Mouse (Mus musculus) liver, postnatal 0 days (tissue): ENCODE data around the gene Zfp51. TPM values are rescaled to one million over a fixed set of nuclear protein-coding genes. Genes with fewer than 3 reads are reported as not detected.
"Not testable (repeated sequence)": the region's sequence is repeated elsewhere in the genome, so short reads cannot be mapped to it uniquely, and the experiment has no call there.

Source experiments
- ATAC-seq: fragments of 200-750 bp; cut with Nextera tagmentation; 2 replicates; pipeline ENCODE4 v1.8.0; 2017; ENCODE audit warnings: mild to moderate bottlenecking, moderate library complexity
- DNase-seq: peaks from one replicate; pipeline ENCODE4 v3.0.0-alpha.2; 2016
- H3K27ac ChIP-seq: fragments of 300-500 bp; sonication (generic); 2 replicates; pipeline ENCODE4 v1.5.1; 2014; ENCODE audit warnings: antibody characterized with exemption, moderate library complexity, mild to moderate bottlenecking, low read depth
- H3K27me3 ChIP-seq: fragments of 300-500 bp; sonication (generic); 2 replicates; pipeline ENCODE4 v1.6.1; 2014; ENCODE audit warnings: low read length, control low read depth, mixed read lengths; ENCODE audit not compliant: insufficient read depth
- H3K36me3 ChIP-seq: fragments of 300-500 bp; sonication (generic); replicated peaks from 2 replicates; pipeline ENCODE4 v1.6.1; 2014; ENCODE audit warnings: mild to moderate bottlenecking, control low read depth, low read length, moderate library complexity, mixed read lengths; ENCODE audit not compliant: insufficient read depth
- H3K4me1 ChIP-seq: fragments of 300-500 bp; sonication (generic); 2 replicates; pipeline ENCODE4 v1.6.1; 2014; ENCODE audit warnings: antibody characterized with exemption, mild to moderate bottlenecking, control low read depth; ENCODE audit not compliant: insufficient read depth
- H3K4me2 ChIP-seq: fragments of 300-500 bp; sonication (generic); 2 replicates; pipeline ENCODE4 v1.6.1; 2014; ENCODE audit warnings: low read depth, mild to moderate bottlenecking, low read length, moderate library complexity, mixed read lengths
- H3K4me3 ChIP-seq: fragments of 300-500 bp; sonication (generic); 2 replicates; pipeline ENCODE4 v1.5.1; 2014; ENCODE audit warnings: low read depth, low read length
- H3K9ac ChIP-seq: fragments of 300-500 bp; sonication (generic); replicated peaks from 2 replicates; pipeline ENCODE4 v1.6.1; 2014; ENCODE audit warnings: mild to moderate bottlenecking, moderate library complexity
- H3K9me3 ChIP-seq: fragments of 300-500 bp; sonication (generic); 2 replicates; pipeline ENCODE4 v1.6.1; 2016; ENCODE audit warnings: mild to moderate bottlenecking, control low read depth, low read length, mixed read lengths
- CTCF ChIP-seq: sonication (generic); IDR thresholded peaks from 2 replicates; pipeline ENCODE4 v1.5.1; 2016; ENCODE audit warnings: antibody characterized with exemption, low read depth
- EP300 ChIP-seq: IDR thresholded peaks from 2 replicates; pipeline ENCODE4 v1.6.1; 2016; ENCODE audit warnings: antibody characterized with exemption, low read depth, mild to moderate bottlenecking
- WGBS: fragments of 180-500 bp; shearing (Covaris S2); extraction: QIAGEN DNeasy Blood & Tissue Kit; methylation state at CpG from one replicate; pipeline ENCODE4 v1.1.7; 2014; ENCODE audit not compliant: insufficient replicate concordance; 5-methylcytosine and 5-hydroxymethylcytosine counted together
- polyA plus RNA-seq: library from polyadenylated mRNA; unstranded; fragments of >200 nt; fragmentation: Nextera tagmentation; extraction: Ambion mirVana; gene quantifications from 2 replicates; pipeline ENCODE4 v1.2.1, GENCODE M21; 2015

Zfp51 gene
- 3.1 and 4.7 TPM in 2 replicates for polyA plus RNA-seq

DNA sequence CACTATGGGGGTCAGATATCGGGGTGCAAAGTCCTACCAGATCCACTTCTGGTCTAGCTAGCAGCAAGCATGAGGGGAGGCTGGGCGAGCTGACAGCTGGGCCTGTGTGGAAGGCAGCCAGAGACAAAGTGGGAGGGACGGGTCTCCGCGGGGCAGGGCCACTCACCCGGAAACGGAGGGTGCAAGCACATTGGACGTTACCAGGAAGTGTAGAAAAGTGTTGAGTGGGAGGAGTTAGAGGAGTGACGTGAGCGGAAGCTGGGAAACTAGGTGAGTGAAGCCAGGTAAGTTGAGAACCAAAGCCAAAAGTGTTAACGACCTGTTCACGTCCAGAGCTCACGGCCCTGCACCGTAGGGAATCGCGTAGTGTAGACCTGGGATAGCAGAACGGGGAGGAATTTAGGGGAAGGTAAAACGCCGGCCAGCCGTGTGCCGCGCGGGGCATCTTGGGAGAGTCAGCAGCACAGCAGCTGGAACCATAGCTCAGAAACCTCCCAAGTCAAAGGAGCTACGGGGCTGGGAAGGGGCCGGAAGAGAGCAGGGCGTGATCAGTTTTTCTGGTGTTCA, at the start of gene Zfp51:
TSS of gene Zfp51 (plus strand) at position 237 of the 567 bp plus-strand sequence.
- Histone ChIP-seq H3K9ac (peak within 1 kb of the TSS; percentile 68), H3K36me3 (0 out of 2 replicates have a peak, but pooled peaks cover 4% of the 10 kb centered on the region), H3K27me3 (no peaks in the 10 kb centered on the region), H3K27ac (peak within 1 kb of the TSS; percentile 85), H3K4me2 (peak within 1 kb of the TSS; percentile 82), H3K4me1 (peaks cover 4% of the 10 kb centered on the region; the same call in 1 of the 2 replicates), H3K9me3 (no peaks in the 10 kb centered on the region), H3K4me3 (peak within 1 kb of the TSS; percentile 65)
- peak; percentile 93 for DNase-seq
- TF ChIP-seq CTCF (no peak), EP300 (no peak)
- peak; percentile 100 for ATAC-seq
- under 1% methylated on average over 26 of the region's 26 CpGs for WGBS

DNA sequence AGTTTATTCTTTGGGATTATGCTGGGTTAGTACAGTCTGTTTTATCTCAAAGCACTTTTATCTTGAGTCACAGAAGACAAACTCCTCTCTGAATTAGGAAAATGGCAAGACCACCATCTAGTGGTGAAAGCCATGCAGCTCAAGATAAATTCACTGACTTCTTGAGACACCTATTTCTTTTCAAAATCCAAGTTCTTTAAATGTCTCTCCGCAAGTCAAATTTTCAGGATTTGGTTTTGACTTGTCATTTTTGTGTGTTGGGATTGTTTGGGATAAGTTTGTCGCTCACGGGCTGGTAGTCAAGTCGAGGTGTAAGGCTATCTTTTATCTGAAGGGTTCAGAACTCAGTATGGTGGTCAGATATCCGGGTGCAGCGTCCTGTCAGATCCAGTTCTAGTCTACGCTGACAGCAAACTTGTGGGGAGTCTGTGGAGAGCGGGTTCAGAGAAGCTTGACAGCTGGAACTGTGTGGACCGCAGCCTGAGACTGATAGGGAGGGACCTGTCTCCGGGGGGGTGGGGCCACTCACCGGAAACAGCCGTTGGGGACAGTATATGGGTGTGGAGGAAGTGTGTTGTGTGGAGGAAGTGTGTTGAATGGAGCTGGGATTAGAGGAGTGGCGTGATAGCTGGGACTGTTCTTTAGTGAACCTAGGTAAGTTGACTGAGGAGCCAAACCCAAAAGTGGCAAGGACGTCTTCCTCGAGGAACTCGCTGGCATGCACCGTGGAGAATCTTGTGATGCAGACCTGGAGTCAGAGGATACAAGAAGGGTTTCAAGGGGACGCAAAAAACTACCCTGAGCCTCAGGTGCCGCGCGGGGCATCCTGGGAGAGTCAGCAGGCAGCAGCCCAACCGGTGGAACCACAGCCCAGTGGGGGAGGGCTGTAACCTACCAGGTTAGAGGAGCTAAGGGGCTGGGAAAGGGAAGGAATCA, 27.2 kb upstream of the Zfp51 start, which contains the start of gene Zfp54:
TSS of gene Zfp54 (plus strand) at position 564 of the 936 bp plus-strand sequence.
- no peaks in the 10 kb centered on the region for H3K9me3 ChIP-seq
- peak within 1 kb of the TSS; percentile 90 for H3K4me2 ChIP-seq
- peak within 1 kb of the TSS; percentile 59 for H3K4me3 ChIP-seq
- peak within 1 kb of the TSS; percentile 60 for H3K9ac ChIP-seq
- no peaks in the 10 kb centered on the region for H3K27me3 ChIP-seq
- no peaks in the 10 kb centered on the region for H3K36me3 ChIP-seq
- peaks cover 10% of the 10 kb centered on the region; the same call in 1 of the 2 replicates for H3K4me1 ChIP-seq
- TF ChIP-seq CTCF: peak; percentile 88
- peak; percentile 39; the same call in 1 of the 2 replicates for TF ChIP-seq EP300
- DNase-seq (peak; percentile 88), ATAC-seq (peak; percentile 100)
- WGBS: under 1% methylated on average over 22 of the region's 22 CpGs
- H3K27ac ChIP-seq: peak within 1 kb of the TSS; percentile 83

DNA sequence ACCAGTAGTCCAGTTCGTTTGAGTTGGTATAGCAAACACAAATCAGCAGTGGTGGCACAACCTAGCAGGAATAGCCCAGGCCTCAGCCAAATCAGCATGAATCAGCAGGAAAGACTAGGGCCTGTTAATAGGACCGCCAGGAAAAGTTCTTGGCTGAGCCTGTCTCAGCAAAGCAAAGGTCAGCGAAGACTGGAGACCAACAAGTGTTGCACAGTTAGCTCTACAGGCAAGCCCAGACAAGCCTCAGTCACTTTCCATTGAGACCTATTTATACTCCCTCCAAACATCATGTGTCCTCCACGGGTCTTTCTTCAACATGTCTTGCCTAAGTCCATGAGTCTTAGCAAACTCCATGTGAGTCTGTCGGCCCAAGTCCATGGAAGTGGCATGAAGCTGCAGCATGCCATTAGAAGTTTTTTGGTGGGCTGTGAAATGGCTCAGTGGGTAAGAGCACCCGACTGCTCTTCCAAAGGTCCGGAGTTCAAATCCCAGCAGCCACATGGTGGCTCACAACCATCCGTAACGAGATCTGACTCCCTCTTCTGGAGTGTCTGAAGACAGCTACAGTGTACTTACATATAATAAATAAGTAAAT, 11.3 kb upstream of the Zfp51 start:
- not testable (repeated sequence) for H3K36me3 ChIP-seq, H3K4me3 ChIP-seq, ATAC-seq, H3K4me1 ChIP-seq, DNase-seq, H3K27ac ChIP-seq, H3K4me2 ChIP-seq, H3K27me3 ChIP-seq, H3K9me3 ChIP-seq, H3K9ac ChIP-seq
- WGBS: 69% methylated on average over 9 of the region's 9 CpGs

DNA sequence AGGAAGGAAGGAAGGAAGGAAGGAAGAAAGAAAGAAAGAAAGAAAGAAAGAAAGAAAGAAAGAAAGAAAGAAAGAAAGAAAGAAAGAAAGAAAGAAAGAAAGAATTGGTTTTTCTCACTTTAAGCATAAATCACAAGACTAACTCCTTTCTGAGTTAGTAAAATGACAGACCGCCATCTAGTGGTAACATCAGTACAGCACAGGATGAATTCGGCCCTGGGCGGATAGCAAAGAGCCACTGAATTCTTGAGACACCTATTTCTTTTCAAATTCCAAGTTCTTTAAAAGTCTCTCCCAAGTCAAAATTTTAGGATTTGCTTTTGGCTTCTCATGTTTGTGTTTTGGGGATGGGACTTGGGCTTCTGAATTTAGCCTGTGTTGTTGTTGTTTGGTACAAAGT, 505 bp upstream of the Zfp51 start:
- peak overlapping the region; percentile 65 for H3K4me3 ChIP-seq
- TF ChIP-seq CTCF: peak; percentile 85
- TF ChIP-seq EP300: no peak
- ATAC-seq: peak; percentile 78
- no peaks in the 10 kb centered on the region for H3K27me3 ChIP-seq
- 0 out of 2 replicates have a peak, but pooled peaks cover 3% of the 10 kb centered on the region for H3K36me3 ChIP-seq
- no peaks in the 10 kb centered on the region for H3K9me3 ChIP-seq
- peaks cover 4% of the 10 kb centered on the region; the same call in 1 of the 2 replicates for H3K4me1 ChIP-seq
- peak overlapping the region; percentile 82 for H3K4me2 ChIP-seq
- 1% methylated on average over 3 of the region's 3 CpGs for WGBS
- H3K27ac ChIP-seq: peak overlapping the region; percentile 85
- H3K9ac ChIP-seq: peak overlapping the region; percentile 68
- DNase-seq: peak; percentile 68

DNA sequence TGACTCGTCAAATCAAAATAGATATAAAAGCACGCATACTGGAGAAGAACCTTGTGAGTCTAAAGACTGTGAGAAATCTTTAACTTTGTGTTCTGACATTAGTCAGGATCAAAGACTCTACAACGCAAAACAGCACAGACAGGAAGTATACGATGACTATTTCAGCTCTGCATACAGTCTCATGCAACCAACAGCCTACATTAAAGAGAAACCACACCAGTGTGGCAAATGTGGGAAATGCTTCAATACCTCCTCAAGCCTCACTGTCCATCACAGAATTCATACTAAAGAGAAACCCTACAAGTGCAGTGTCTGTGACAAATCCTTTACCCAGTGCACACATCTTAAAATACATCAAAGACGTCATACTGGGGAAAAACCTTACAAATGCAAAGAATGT, 13.4 kb downstream of the Zfp51 start:
- Histone ChIP-seq H3K4me3 (no peak overlapping the region), H3K36me3 (peaks cover 17% of the 10 kb centered on the region), H3K9me3 (no peaks in the 10 kb centered on the region), H3K9ac (no peak overlapping the region), H3K27me3 (no peaks in the 10 kb centered on the region), H3K27ac (no peak overlapping the region), H3K4me2 (no peak overlapping the region), H3K4me1 (no peaks in the 10 kb centered on the region)
- 80% methylated on average over 5 of the region's 5 CpGs for WGBS
- TF ChIP-seq CTCF (no peak), EP300 (no peak)
- ATAC-seq (no peak), DNase-seq (no peak)
